Mouse (Mus musculus): ENCODE measurements around the gene Fli1. TPM values are rescaled to one million over a fixed set of nuclear protein-coding genes. Genes with fewer than 3 reads are reported as not detected.

The Fli1 gene
- total RNA-seq, 2 experiments from 2014 or later: 6.1 to 6.7 TPM

Other genes starting within 250 kb of the Fli1 start
- 1 to 10 TPM in 1 of 2 experiments, under 1 TPM in 1; 0.90 to 1.1 TPM for gene Kcnj5, start 198.5 kb downstream of the Fli1 start, total RNA-seq (2021)
- gene Kcnj1, start 170.4 kb downstream of the Fli1 start, total RNA-seq (2021): not detected
- 10 to 100 TPM; 16.4 to 19.0 TPM for gene Ets1, start 93.4 kb upstream of the Fli1 start, total RNA-seq (2021)

All from layer of hippocampus, postnatal 14 days (tissue).